Mouse (Mus musculus) T-cell, adult 2 months (primary cell): Measurements from ENCODE around the gene Gm364.

Experiments
- DNase-seq: peaks from one replicate; pipeline ENCODE4 v3.0.0; 2022; ENCODE audit warnings: low spot score

Gene Gm364

GRCm38 (mm10) chrX:57408769-57409168 lies at the start of gene Gm364:
Gene Gm364, plus strand, starts transcription at chrX:57409154.
- no peak for DNase-seq

- no peak for DNase-seq
Observed at GRCm38 (mm10) chrX:57359316-57359715, 49.6 kb upstream of the Gm364 start.

- no peak for DNase-seq
Observed at GRCm38 (mm10) chrX:57364891-57365569, 43.9 kb upstream of the Gm364 start.

GRCm38 (mm10) chrX:57372965-57373364 lies 36.0 kb upstream of the Gm364 start:
- DNase-seq = no peak

GRCm38 (mm10) chrX:57373543-57373942 lies 35.4 kb upstream of the Gm364 start:
- DNase-seq = no peak

GRCm38 (mm10) chrX:57374029-57374428 lies 34.9 kb upstream of the Gm364 start:
- DNase-seq = no peak

- DNase-seq = no peak
Observed at GRCm38 (mm10) chrX:57377096-57377495, 31.9 kb upstream of the Gm364 start.

GRCm38 (mm10) chrX:57378579-57378978 lies 30.4 kb upstream of the Gm364 start:
- DNase-seq = no peak

GRCm38 (mm10) chrX:57380915-57381314 lies 28.0 kb upstream of the Gm364 start:
- no peak for DNase-seq

GRCm38 (mm10) chrX:57392367-57393246 lies 16.3 kb upstream of the Gm364 start, which contains the start of gene Rbmx:
Gene Rbmx, minus strand, starts transcription at chrX:57393036.
- peak; percentile 86 for DNase-seq

GRCm38 (mm10) chrX:57393412-57393811 lies 15.5 kb upstream of the Gm364 start:
- DNase-seq = no peak

- DNase-seq = no peak
Observed at GRCm38 (mm10) chrX:57401388-57401787, 7.6 kb upstream of the Gm364 start.

GRCm38 (mm10) chrX:57403651-57404050 lies 5.3 kb upstream of the Gm364 start:
- peak; percentile 8 for DNase-seq

- no peak for DNase-seq
Observed at GRCm38 (mm10) chrX:57431610-57432009, 22.7 kb downstream of the Gm364 start.

- DNase-seq = no peak
Observed at GRCm38 (mm10) chrX:57433897-57434296, 24.9 kb downstream of the Gm364 start.

GRCm38 (mm10) chrX:57503634-57504033 lies 94.7 kb downstream of the Gm364 start, which contains the start of gene Gpr101:
Gene Gpr101, minus strand, starts transcription at chrX:57503757.
- DNase-seq = no peak

GRCm38 (mm10) chrX:57506247-57506646 lies 97.3 kb downstream of the Gm364 start:
- DNase-seq = no peak

- no peak for DNase-seq
Observed at GRCm38 (mm10) chrX:57521117-57522095, 112.5 kb downstream of the Gm364 start.
